Mouse (Mus musculus): Measurements from ENCODE around the gene Hbb-bh1. TPM values are rescaled to one million over a fixed set of nuclear protein-coding genes. Genes with fewer than 3 reads are reported as not detected.
"Not testable (repeated sequence)": the region's sequence is repeated elsewhere in the genome, so short reads cannot be mapped to it uniquely, and the experiment has no call there.

Hbb-bh1 gene
- total RNA-seq, 2 experiments from 2014 or later, result not detected

- no peak for DNase-seq
- intact Hi-C loops (cut with DNase I), result no loop called here
These were observed 29.2 kb downstream of the Hbb-bh1 start, which contains the start of gene Hbb-bt for GRCm38 (mm10) chr7:103813766-103814165. TSS of gene Hbb-bt (minus strand) at chr7:103813996.

- DNase-seq; intact Hi-C loops (cut with DNase I): not testable (repeated sequence)
These were observed 29.8 kb downstream of the Hbb-bh1 start for GRCm38 (mm10) chr7:103813152-103813551.

GRCm38 (mm10) chr7:103812174-103812573, 30.8 kb downstream of the Hbb-bh1 start:
- no peak for DNase-seq
- intact Hi-C loops (cut with DNase I), result no loop called here

GRCm38 (mm10) chr7:103811223-103811845, 31.6 kb downstream of the Hbb-bh1 start:
- intact Hi-C loops (cut with DNase I), result no loop called here

GRCm38 (mm10) chr7:103810746-103811145, 32.2 kb downstream of the Hbb-bh1 start:
- DNase-seq, result no peak
- intact Hi-C loops (cut with DNase I), result no loop called here

More at GRCm38 (mm10) chr7:103811223-103811845, 31.6 kb downstream of the Hbb-bh1 start:
- DNase-seq, result no peak

GRCm38 (mm10) chr7:103810296-103810695, 32.7 kb downstream of the Hbb-bh1 start:
- DNase-seq, result no peak
- intact Hi-C loops (cut with DNase I), result no loop called here

- intact Hi-C loops (cut with DNase I), result no loop called here
- DNase-seq, result no peak
These were observed 33.2 kb downstream of the Hbb-bh1 start for GRCm38 (mm10) chr7:103809801-103810155.

GRCm38 (mm10) chr7:103808971-103809800, 33.8 kb downstream of the Hbb-bh1 start:
- intact Hi-C loops (cut with DNase I), result no loop called here
- DNase-seq, result no peak

- DNase-seq; intact Hi-C loops (cut with DNase I): not testable (repeated sequence)
These were observed 34.8 kb downstream of the Hbb-bh1 start for GRCm38 (mm10) chr7:103808120-103808519.

GRCm38 (mm10) chr7:103806856-103807255, 36.1 kb downstream of the Hbb-bh1 start:
- peak; percentile 2 to 35 for DNase-seq
- intact Hi-C loops (cut with DNase I), result no loop called here

GRCm38 (mm10) chr7:103792669-103793388, 50.1 kb downstream of the Hbb-bh1 start:
- DNase-seq, result peak in 1 of 2 experiments; percentile 3
- intact Hi-C loops (cut with DNase I), result loop anchor here (1.0 to 5.0 kb wide), 2 partner anchors 79 to 149 kb away; no protein-coding TSS in a partner anchor

- no peak for DNase-seq
- intact Hi-C loops (cut with DNase I), result loop anchor here (5.0 kb wide), 1 partner anchor 81 kb away; no protein-coding TSS in a partner anchor
These were observed 51.2 kb downstream of the Hbb-bh1 start, which contains the start of gene Olfr67 for GRCm38 (mm10) chr7:103791721-103792120. TSS of gene Olfr67 (minus strand) at chr7:103791821.

Other genes starting within 250 kb of the Hbb-bh1 start
- gene Olfr619, start 242.6 kb downstream of the Hbb-bh1 start, total RNA-seq (2021), result not detected
- not detected for gene Olfr620, start 230.6 kb downstream of the Hbb-bh1 start, total RNA-seq (2021)
- not detected for gene Olfr622, start 200.5 kb downstream of the Hbb-bh1 start, total RNA-seq (2021)
- not detected for gene Olfr623, start 179.5 kb downstream of the Hbb-bh1 start, total RNA-seq (2021)
- not detected for gene Olfr624, start 172.0 kb downstream of the Hbb-bh1 start, total RNA-seq (2021)
- not detected for gene Olfr625-ps1, start 160.4 kb downstream of the Hbb-bh1 start, total RNA-seq (2021)
- gene Olfr243, start 128.5 kb downstream of the Hbb-bh1 start, total RNA-seq (2021), result not detected
- not detected for gene Olfr628, start 112.8 kb downstream of the Hbb-bh1 start, total RNA-seq (2021)
- not detected for gene Olfr629, start 98.2 kb downstream of the Hbb-bh1 start, total RNA-seq (2021)
- not detected for gene Olfr630, start 85.8 kb downstream of the Hbb-bh1 start, total RNA-seq (2021)
- not detected for gene Olfr69, start 71.6 kb downstream of the Hbb-bh1 start, total RNA-seq (2021)
- not detected for gene Olfr68, start 63.5 kb downstream of the Hbb-bh1 start, total RNA-seq (2021)
- not detected for gene Olfr67, start 51.3 kb downstream of the Hbb-bh1 start, total RNA-seq (2021)
- 1,000 to 10,000 TPM in 1 of 2 experiments, 100 to 1,000 TPM in 1; 560 to 1,219 TPM for gene Hbb-bt, start 29.2 kb downstream of the Hbb-bh1 start, total RNA-seq (2021)
- 1,000 to 10,000 TPM; 4,406 to 9,811 TPM for gene Hbb-bs, start 15.1 kb downstream of the Hbb-bh1 start, total RNA-seq (2021)
- gene Hbb-bh2, start 2.6 kb downstream of the Hbb-bh1 start, total RNA-seq (2021), result not detected
- not detected for gene Hbb-y, start 10.1 kb upstream of the Hbb-bh1 start, total RNA-seq (2021)
- gene Olfr66, start 43.1 kb upstream of the Hbb-bh1 start, total RNA-seq (2021), result not detected
- gene Olfr64, start 51.3 kb upstream of the Hbb-bh1 start, total RNA-seq (2021), result not detected
- gene Olfr65, start 60.3 kb upstream of the Hbb-bh1 start, total RNA-seq (2021), result not detected
- gene Olfr631, start 85.7 kb upstream of the Hbb-bh1 start, total RNA-seq (2021), result not detected
- gene Olfr632, start 91.2 kb upstream of the Hbb-bh1 start, total RNA-seq (2021), result not detected
- gene Olfr633, start 101.3 kb upstream of the Hbb-bh1 start, total RNA-seq (2021), result not detected
- gene Olfr635, start 128.0 kb upstream of the Hbb-bh1 start, total RNA-seq (2021), result not detected
- not detected for gene Olfr638, start 155.6 kb upstream of the Hbb-bh1 start, total RNA-seq (2021)
- not detected for gene Olfr639, start 174.1 kb upstream of the Hbb-bh1 start, total RNA-seq (2021)
- not detected for gene Olfr640, start 182.4 kb upstream of the Hbb-bh1 start, total RNA-seq (2021)
- gene Olfr641, start 192.3 kb upstream of the Hbb-bh1 start, total RNA-seq (2021), result not detected
- not detected for gene Olfr642, start 209.5 kb upstream of the Hbb-bh1 start, total RNA-seq (2021)
- gene 4930516K23Rik, start 218.3 kb upstream of the Hbb-bh1 start, total RNA-seq (2021), result not detected
- not detected for gene Olfr644, start 228.7 kb upstream of the Hbb-bh1 start, total RNA-seq (2021)
- not detected for gene Olfr645, start 242.3 kb upstream of the Hbb-bh1 start, total RNA-seq (2021)

Data from heart, postnatal 10 days (tissue).